Mouse (Mus musculus) liver, embryonic 14.5 days (tissue): ENCODE results near the gene Sept11. TPM values are rescaled to one million over a fixed set of nuclear protein-coding genes. Genes with fewer than 3 reads are reported as not detected.

ENCODE experiments used
- ATAC-seq: fragments of 200-750 bp; cut with Nextera tagmentation; 2 replicates; pipeline ENCODE4 v1.8.0; 2017; ENCODE audit warnings: moderate number of reproducible peaks, mild to moderate bottlenecking, moderate library complexity; ENCODE audit not compliant: insufficient read depth
- DNase-seq, 3 experiments: peaks; one replicate each; pipeline ENCODE4 v3.0.0-alpha.2; 2012 to 2013; ENCODE audit warnings: low read depth in 3 of 3, low spot score in 3 of 3
- H3K27ac ChIP-seq: fragments of 300-500 bp; sonication (generic); 2 replicates; pipeline ENCODE4 v1.5.1; 2014; ENCODE audit warnings: moderate library complexity, mild to moderate bottlenecking, control low read depth, inconsistent platforms
- H3K27me3 ChIP-seq: fragments of 300-500 bp; sonication (generic); 2 replicates; pipeline ENCODE4 v1.6.1; 2014; ENCODE audit warnings: mild to moderate bottlenecking, low read length, moderate library complexity; ENCODE audit not compliant: control insufficient read depth, insufficient read depth
- H3K36me3 ChIP-seq: fragments of 300-500 bp; sonication (generic); replicated peaks from 2 replicates; pipeline ENCODE4 v1.6.1; 2014; ENCODE audit warnings: low read depth; ENCODE audit not compliant: control insufficient read depth, insufficient read depth
- H3K4me1 ChIP-seq, 2 experiments: fragments of 200-500 bp in 1 of 2; fragments of 300-500 bp in 1 of 2; sonication (generic) in 1 of 2; replicated peaks; 2 replicates each; pipeline ENCODE4 v1.6.1; 2012 to 2014; ENCODE audit warnings: antibody characterized with exemption in 1 of 2, inconsistent platforms in 1 of 2, low read length in 1 of 2; ENCODE audit not compliant: control insufficient read depth in 2 of 2, insufficient read depth in 2 of 2
- H3K4me2 ChIP-seq: fragments of 300-500 bp; sonication (generic); 2 replicates; pipeline ENCODE4 v1.6.1; 2014; ENCODE audit warnings: low read depth, mild to moderate bottlenecking, control low read depth, moderate library complexity
- H3K4me3 ChIP-seq, 2 experiments: fragments of 200-500 bp in 1 of 2; fragments of 300-500 bp in 1 of 2; sonication (generic) in 1 of 2; 2 replicates each; pipeline ENCODE4 v1.5.1; 2012 to 2014; ENCODE audit warnings: low read depth in 2 of 2, low read length in 2 of 2, mild to moderate bottlenecking in 2 of 2, control low read depth in 1 of 2, inconsistent platforms in 1 of 2, moderate library complexity in 1 of 2; ENCODE audit not compliant: insufficient read depth in 1 of 2
- H3K9ac ChIP-seq: fragments of 300-500 bp; sonication (generic); replicated peaks from 2 replicates; pipeline ENCODE4 v1.6.1; 2014; ENCODE audit warnings: mild to moderate bottlenecking, control low read depth, moderate library complexity
- H3K9me3 ChIP-seq: fragments of 300-500 bp; sonication (generic); 2 replicates; pipeline ENCODE4 v1.6.1; 2016; ENCODE audit warnings: low read length, mixed read lengths; ENCODE audit not compliant: control insufficient read depth
- CTCF ChIP-seq: IDR thresholded peaks from 2 replicates; pipeline ENCODE4 v1.5.1; 2016; ENCODE audit warnings: antibody characterized with exemption, low read depth, control low read depth
- EP300 ChIP-seq: IDR thresholded peaks from 2 replicates; pipeline ENCODE4 v1.6.1; 2016; ENCODE audit warnings: antibody characterized with exemption, low read depth
- WGBS: fragments of 180-500 bp; shearing (Covaris S2); extraction: QIAGEN DNeasy Blood & Tissue Kit; methylation state at CpG from one replicate; pipeline ENCODE4 v1.1.7; 2014; ENCODE audit not compliant: insufficient replicate concordance; 5-methylcytosine and 5-hydroxymethylcytosine counted together
- polyA plus RNA-seq, 2 experiments: library from polyadenylated mRNA; depleted of rRNA in 1 of 2; stranded (reverse) in 1 of 2; unstranded in 1 of 2; fragments of >200 nt; fragmentation: Nextera tagmentation in 1 of 2; extraction: Ambion mirVana in 1 of 2; gene quantifications; 2 replicates each; pipeline versions ENCODE4 v1.2.1 to v1.2.3; 2012 to 2014

Gene Sept11
- polyA plus RNA-seq, 2 experiments: 13.8 to 18.6 TPM

DNA sequence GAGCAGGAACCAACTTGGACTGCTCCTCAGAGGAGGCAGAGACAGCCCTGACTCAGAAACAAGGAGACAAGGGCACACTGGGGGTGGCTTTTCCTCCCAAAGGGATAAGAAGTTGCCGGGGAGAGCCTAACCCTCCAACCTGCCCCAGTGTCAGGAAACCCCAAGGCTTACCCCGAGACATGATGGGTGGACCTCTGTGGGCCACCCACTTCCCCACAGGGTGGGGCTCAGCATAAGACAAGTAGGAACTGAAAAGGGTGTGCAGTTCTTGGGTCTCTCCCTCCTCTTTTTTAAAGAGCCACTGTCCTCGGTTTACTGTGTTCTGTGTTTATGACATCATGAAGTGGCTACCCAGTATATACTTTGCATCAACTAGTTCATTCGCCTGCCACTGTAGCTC, 59.2 kb downstream of the Sept11 start:
- no peak overlapping the region for H3K4me2 ChIP-seq
- WGBS: 28% methylated on average over 4 of the region's 4 CpGs
- ATAC-seq (peak; percentile 54; the same call in 1 of the 2 replicates), DNase-seq (no peak)
- no peak overlapping the region for H3K9ac ChIP-seq
- H3K36me3 ChIP-seq: no peaks in the 10 kb centered on the region
- H3K9me3 ChIP-seq: no peaks in the 10 kb centered on the region
- H3K4me1 ChIP-seq: peaks cover 11 to 35% of the 10 kb centered on the region in 2 experiments
- no peaks in the 10 kb centered on the region for H3K27me3 ChIP-seq
- TF ChIP-seq CTCF (no peak), EP300 (no peak)
- no peak overlapping the region for H3K4me3 ChIP-seq
- no peak overlapping the region for H3K27ac ChIP-seq

DNA sequence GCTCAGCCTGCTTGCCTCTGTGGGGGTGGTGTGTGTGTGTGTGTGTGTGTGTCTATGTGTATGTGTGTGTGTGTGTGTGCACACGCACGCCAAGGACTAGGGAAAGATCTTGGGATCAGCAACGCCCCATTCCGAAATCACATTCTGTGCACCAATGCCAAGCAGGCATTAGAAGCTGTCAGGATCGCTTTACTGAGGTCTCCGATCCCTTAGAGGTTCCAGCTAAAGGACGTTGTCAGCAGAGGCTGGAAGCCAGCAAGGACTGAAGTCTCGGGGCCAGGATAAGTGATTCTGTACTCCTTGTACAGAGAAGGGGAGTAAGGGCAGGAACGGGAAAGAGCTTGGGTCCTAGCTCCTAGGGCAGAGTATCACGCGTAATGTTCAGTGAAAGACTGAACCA, 61.2 kb downstream of the Sept11 start:
- no peak for ATAC-seq
- H3K4me2 ChIP-seq: no peak overlapping the region

DNA sequence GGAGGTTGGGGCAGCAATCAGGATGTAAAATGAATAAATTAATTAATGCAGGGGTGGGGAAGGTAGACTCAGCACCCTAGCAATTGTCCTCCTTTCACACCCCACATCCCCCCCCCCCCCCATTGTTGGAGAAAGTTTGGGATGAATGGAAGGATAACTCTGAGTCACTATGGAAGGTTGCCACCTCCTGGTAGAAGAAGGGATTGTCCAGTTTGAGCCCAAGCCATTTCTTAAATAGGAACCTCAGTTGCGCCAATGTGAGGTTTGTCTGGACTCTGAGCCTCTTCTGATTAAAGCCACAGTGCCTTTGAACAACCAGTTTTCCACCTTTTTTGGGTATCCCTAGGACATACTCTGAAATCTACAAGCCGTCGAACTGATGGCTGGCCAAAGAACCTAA, 70.3 kb downstream of the Sept11 start:
- no peak for ATAC-seq
- no peaks in the 10 kb centered on the region for H3K4me1 ChIP-seq
- H3K4me3 ChIP-seq: no peak overlapping the region
- no peak overlapping the region for H3K4me2 ChIP-seq
- peak; percentile 61 for TF ChIP-seq CTCF
- no peak for TF ChIP-seq EP300
- 92% methylated on average over 3 of the region's 3 CpGs for WGBS
- H3K27ac ChIP-seq: no peak overlapping the region
- no peaks in the 10 kb centered on the region for H3K27me3 ChIP-seq
- H3K9me3 ChIP-seq: no peaks in the 10 kb centered on the region
- no peaks in the 10 kb centered on the region; the same call in 1 of the 2 replicates for H3K36me3 ChIP-seq
- peak in 1 of 3 experiments; percentile 5 for DNase-seq
- H3K9ac ChIP-seq: no peak overlapping the region

More for the DNA sequence above, 61.2 kb downstream of the Sept11 start:
- Histone ChIP-seq H3K9ac (no peak overlapping the region), H3K4me3 (no peak overlapping the region), H3K4me1 (peaks cover 11 to 35% of the 10 kb centered on the region in 2 experiments), H3K27ac (no peak overlapping the region), H3K36me3 (no peaks in the 10 kb centered on the region; the same call in 1 of the 2 replicates), H3K9me3 (no peaks in the 10 kb centered on the region), H3K27me3 (no peaks in the 10 kb centered on the region)
- WGBS: 75% methylated on average over 11 of the region's 11 CpGs
- no peak for DNase-seq
- TF ChIP-seq CTCF (no peak), EP300 (no peak)

DNA sequence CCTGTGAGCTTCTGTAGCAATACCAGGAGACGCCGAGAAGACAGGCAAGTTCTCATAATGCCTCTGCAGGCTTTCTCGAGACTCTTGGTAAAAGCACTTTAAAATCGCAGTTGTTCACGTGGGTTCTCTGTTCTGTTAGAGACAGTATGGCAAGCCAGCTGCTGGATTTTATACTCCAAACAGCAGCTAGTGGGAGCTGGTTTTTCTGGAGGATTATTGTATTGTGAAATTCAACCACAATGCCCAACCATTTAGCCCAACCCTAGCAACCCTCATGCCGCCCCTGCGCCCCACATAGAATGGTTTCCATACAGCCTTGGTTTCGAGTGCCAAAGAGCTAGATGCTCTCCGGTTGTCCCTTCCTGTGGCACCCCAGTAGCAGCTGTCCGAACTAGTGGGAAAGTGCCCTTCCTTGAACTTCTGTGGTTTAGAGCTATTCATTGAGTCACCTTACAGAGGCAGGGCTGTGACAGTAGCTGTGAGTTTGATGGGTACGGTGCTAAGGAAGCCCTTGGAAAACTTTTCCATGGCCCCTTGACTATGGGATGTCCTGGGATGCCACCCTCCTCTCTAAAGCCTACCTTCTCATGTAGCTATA, 74.8 kb downstream of the Sept11 start:
- TF ChIP-seq EP300 (no peak), CTCF (no peak)
- Histone ChIP-seq H3K4me3 (no peak overlapping the region), H3K4me1 (no peaks in the 10 kb centered on the region), H3K36me3 (no peaks in the 10 kb centered on the region; the same call in 1 of the 2 replicates), H3K27ac (no peak overlapping the region), H3K4me2 (no peak overlapping the region), H3K9ac (no peak overlapping the region), H3K27me3 (no peaks in the 10 kb centered on the region), H3K9me3 (no peaks in the 10 kb centered on the region)
- ATAC-seq (no peak), DNase-seq (no peak)
- 81% methylated on average over 11 of the region's 11 CpGs for WGBS

DNA sequence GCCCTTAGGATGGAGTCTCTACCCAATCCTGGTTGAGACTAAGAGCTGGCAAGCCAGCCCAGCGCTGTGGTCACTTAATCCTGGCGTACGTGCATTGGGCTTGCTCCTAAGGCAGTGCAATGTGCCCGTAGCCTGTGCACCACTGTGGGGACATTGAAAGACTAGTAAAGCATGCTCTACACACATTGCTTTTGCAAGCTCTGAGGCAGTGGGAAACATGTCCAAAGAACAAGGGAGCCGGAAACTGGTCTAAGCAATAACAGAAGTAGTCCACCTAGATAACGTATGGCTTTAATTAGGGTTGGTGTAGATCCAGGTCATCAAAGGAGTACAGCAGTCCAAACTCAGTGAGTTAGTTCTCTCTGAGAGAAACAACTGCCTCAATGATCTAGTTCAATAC, 75.4 kb downstream of the Sept11 start:
- ATAC-seq: no peak
- TF ChIP-seq CTCF: no peak
- no peak for TF ChIP-seq EP300
- no peak overlapping the region for H3K4me2 ChIP-seq
- H3K27ac ChIP-seq: no peak overlapping the region
- H3K27me3 ChIP-seq: no peaks in the 10 kb centered on the region
- no peaks in the 10 kb centered on the region for H3K4me1 ChIP-seq
- no peak overlapping the region for H3K4me3 ChIP-seq
- no peak overlapping the region for H3K9ac ChIP-seq
- no peaks in the 10 kb centered on the region for H3K9me3 ChIP-seq
- 84% methylated on average over 6 of the region's 6 CpGs for WGBS
- DNase-seq: no peak
- no peaks in the 10 kb centered on the region; the same call in 1 of the 2 replicates for H3K36me3 ChIP-seq
